Mouse (Mus musculus): Measurements from ENCODE around the gene Olfr94. TPM values are rescaled to one million over a fixed set of nuclear protein-coding genes. Genes with fewer than 3 reads are reported as not detected.

Gene Olfr94
- total RNA-seq, 2 experiments from 2014 or later, result not detected

Other genes starting within 250 kb of the Olfr94 start
- 100 to 1,000 TPM; 136 to 142 TPM for gene Ppp1r11, start 249.3 kb downstream of the Olfr94 start, total RNA-seq (2021)
- 10 to 100 TPM; 32.1 to 34.6 TPM for gene Znrd1, start 242.4 kb downstream of the Olfr94 start, total RNA-seq (2021)
- gene Znrd1as, start 242.4 kb downstream of the Olfr94 start, total RNA-seq (2021), result 1 to 10 TPM; 5.5 to 6.6 TPM
- gene 2410137M14Rik, start 219.8 kb downstream of the Olfr94 start, total RNA-seq (2021), result under 1 TPM; 0.40 to 0.58 TPM
- gene H2-M5, start 211.5 kb downstream of the Olfr94 start, total RNA-seq (2021), result 1 to 10 TPM; 1.1 to 1.4 TPM
- gene Zfp57, start 199.8 kb downstream of the Olfr94 start, total RNA-seq (2021), result 10 to 100 TPM; 12.2 to 12.3 TPM
- 10 to 100 TPM; 21.3 to 24.8 TPM for gene Mog, start 177.6 kb downstream of the Olfr94 start, total RNA-seq (2021)
- gene Gabbr1, start 155.0 kb downstream of the Olfr94 start, total RNA-seq (2021), result 100 to 1,000 TPM; 685 to 702 TPM
- not detected for gene Olfr90, start 112.5 kb downstream of the Olfr94 start, total RNA-seq (2021)
- not detected for gene Olfr91, start 102.7 kb downstream of the Olfr94 start, total RNA-seq (2021)
- not detected for gene Olfr92, start 80.9 kb downstream of the Olfr94 start, total RNA-seq (2021)
- gene Olfr93, start 39.5 kb downstream of the Olfr94 start, total RNA-seq (2021), result not detected
- gene Ubd, start 7.1 kb downstream of the Olfr94 start, total RNA-seq (2021), result not detected
- not detected for gene Olfr95, start 12.1 kb upstream of the Olfr94 start, total RNA-seq (2021)
- gene Olfr96, start 19.2 kb upstream of the Olfr94 start, total RNA-seq (2021), result not detected
- gene Olfr97, start 36.3 kb upstream of the Olfr94 start, total RNA-seq (2021), result not detected
- gene Olfr98, start 62.8 kb upstream of the Olfr94 start, total RNA-seq (2021), result not detected
- gene H2-M3, start 69.2 kb upstream of the Olfr94 start, total RNA-seq (2021), result 1 to 10 TPM; 3.8 to 4.6 TPM
- gene Olfr99, start 82.5 kb upstream of the Olfr94 start, total RNA-seq (2021), result not detected
- gene Olfr101, start 103.3 kb upstream of the Olfr94 start, total RNA-seq (2021), result not detected
- not detected for gene Olfr102, start 116.1 kb upstream of the Olfr94 start, total RNA-seq (2021)
- not detected for gene Olfr103, start 138.7 kb upstream of the Olfr94 start, total RNA-seq (2021)
- not detected for gene Olfr104-ps, start 158.6 kb upstream of the Olfr94 start, total RNA-seq (2021)
- gene Olfr105-ps, start 178.0 kb upstream of the Olfr94 start, total RNA-seq (2021), result not detected
- gene Olfr106-ps, start 189.4 kb upstream of the Olfr94 start, total RNA-seq (2021), result not detected
- not detected for gene Olfr107, start 198.2 kb upstream of the Olfr94 start, total RNA-seq (2021)
- not detected for gene Olfr108, start 244.5 kb upstream of the Olfr94 start, total RNA-seq (2021)